Mouse (Mus musculus) embryonic fibroblast, embryonic 13.5 days (primary cell): Measurements from ENCODE around the gene Sgpp2.

Experiments
- CTCF ChIP-seq: IDR thresholded peaks from 2 replicates; pipeline ENCODE4 v1.5.1; 2011; ENCODE audit warnings: mild to moderate bottlenecking, control low read depth, low read length, moderate library complexity, borderline replicate concordance; ENCODE audit not compliant: insufficient read depth
- POLR2A ChIP-seq: IDR thresholded peaks from 2 replicates; pipeline ENCODE4 v1.6.1; 2011; ENCODE audit warnings: low read depth, mild to moderate bottlenecking, control low read depth, low read length, moderate library complexity

DNA sequence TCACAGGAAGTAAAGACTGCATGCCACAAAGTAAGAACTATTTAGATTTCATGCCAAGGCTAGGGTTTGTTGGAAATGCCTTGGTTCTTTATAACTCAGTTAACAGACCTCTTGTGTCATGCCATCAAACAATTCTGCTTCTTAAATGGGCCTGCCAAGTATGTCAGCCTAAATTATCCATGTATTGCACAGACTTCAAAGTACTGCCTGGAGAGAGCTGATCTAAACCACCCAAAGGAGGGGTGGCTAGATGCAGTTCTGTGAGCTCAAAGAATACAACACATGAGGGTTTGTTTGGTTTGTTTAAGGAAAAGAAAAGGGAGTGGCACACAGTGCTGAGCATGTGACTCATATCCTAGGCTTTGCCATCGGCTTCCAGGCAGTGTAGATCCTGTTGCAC, 137.9 kb downstream of the Sgpp2 start:
- TF ChIP-seq CTCF (no peak), POLR2A (no peak)
